Mouse (Mus musculus) heart, adult 8-10 months (tissue): ENCODE measurements at regions not wholly inside any gene's neighbourhood (a gene's known extent, or its start where the extent isn't known, plus 50 kb on each side); places are given as distances from the start of the nearest gene placed in this dataset.

ENCODE experiments used
- DNase-seq: peaks from one replicate; pipeline ENCODE4 v3.0.0; 2022; ENCODE audit warnings: low spot score

- DNase-seq: no peak
Measured at GRCm38 (mm10) chr13:34800906-34801305, 66.3 kb downstream of the Fam50b start.

GRCm38 (mm10) chr13:34806532-34807092 lies 68.5 kb upstream of the Prpf4b start:
- no peak for DNase-seq

- DNase-seq: no peak
Measured at GRCm38 (mm10) chr13:34809536-34809935, 65.6 kb upstream of the Prpf4b start.

- no peak for DNase-seq
Measured at GRCm38 (mm10) chr13:34814161-34815056, 60.7 kb upstream of the Prpf4b start.

GRCm38 (mm10) chr13:34815057-34815410 lies 60.1 kb upstream of the Prpf4b start:
- DNase-seq: no peak

GRCm38 (mm10) chr13:34818211-34818610 lies 56.9 kb upstream of the Prpf4b start:
- DNase-seq: no peak

- peak; percentile 42 for DNase-seq
Measured at GRCm38 (mm10) chr13:34820423-34820822, 54.7 kb upstream of the Prpf4b start.

GRCm38 (mm10) chr13:34821946-34822345 lies 53.2 kb upstream of the Prpf4b start:
- no peak for DNase-seq

GRCm38 (mm10) chr13:34824157-34824556 lies 50.9 kb upstream of the Prpf4b start:
- DNase-seq: no peak
